In genomic region chr5:53967560-53967959, GRCm38 (mm10) we compare ENCODE assay signal across 25 mouse cellular contexts.
"Had no signal": no experiment of that assay in that cellular context is flagged by ENCODE, and none has a peak within 500 bp of the region (broad histone marks: within the 10 kb centered on the region; RNA-seq: fewer than 3 reads in every experiment).

No protein-coding gene starts in this region.

- H3K9ac ChIP-seq: heart, embryonic 12.5 days; hindbrain, embryonic 12.5 days; hindbrain, embryonic 14.5 days; limb, embryonic 12.5 days; liver, embryonic 13.5 days had no signal

- H3K36me3 ChIP-seq: heart, embryonic 10.5 days; heart, embryonic 12.5 days; hindbrain, embryonic 10.5 days; hindbrain, embryonic 12.5 days; limb, embryonic 10.5 days; limb, embryonic 12.5 days; liver, embryonic 13.5 days had no signal

- H3K4me1 ChIP-seq: heart, embryonic 10.5 days; hindbrain, embryonic 10.5 days; hindbrain, embryonic 12.5 days; limb, embryonic 10.5 days; limb, embryonic 12.5 days had no signal

- H3K4me3 ChIP-seq: gastrocnemius, adult 2 months; heart, embryonic 10.5 days; heart, embryonic 12.5 days; hindbrain, embryonic 10.5 days; hindbrain, embryonic 12.5 days; layer of hippocampus, adult 2 months; left cerebral cortex, adult 2 months; limb, embryonic 10.5 days; limb, embryonic 12.5 days; liver, embryonic 13.5 days had no signal

- H3K27me3 ChIP-seq: heart, embryonic 12.5 days; hindbrain, embryonic 12.5 days; limb, embryonic 12.5 days had no signal

- ATAC-seq: hindbrain, embryonic 16.5 days; inflammation-experienced regulatory T-cells, adult 6 months; intestine, postnatal 0 days had no signal

- H3K4me2 ChIP-seq: heart, embryonic 12.5 days; hindbrain, embryonic 12.5 days; hindbrain, embryonic 14.5 days; limb, embryonic 12.5 days; liver, embryonic 11.5 days; liver, embryonic 13.5 days had no signal

- H3K27ac ChIP-seq: gastrocnemius, adult 2 months; heart, embryonic 10.5 days; hindbrain, embryonic 10.5 days; hindbrain, embryonic 12.5 days; hindbrain, embryonic 14.5 days; left cerebral cortex, adult 2 months; limb, embryonic 10.5 days; limb, embryonic 12.5 days; liver, embryonic 13.5 days had no signal

- DNase-seq: gastrocnemius, adult 2 months; gastrocnemius, postnatal 10 days; gastrocnemius, postnatal 25 days; heart, postnatal 10 days; heart, postnatal 4 days; kidney, adult 18-20 months; kidney, adult 8-10 months; kidney, postnatal 10 days; kidney, postnatal 25 days; kidney, postnatal 4 days; liver; liver, embryonic 13.5 days had no signal

- H3K9me3 ChIP-seq: heart, embryonic 10.5 days; heart, embryonic 12.5 days; hindbrain, embryonic 10.5 days; hindbrain, embryonic 12.5 days; limb, embryonic 10.5 days; limb, embryonic 12.5 days; liver, embryonic 13.5 days had no signal
